Mouse (Mus musculus) liver, embryonic 11.5 days (tissue): Measurements from ENCODE around the gene Adamts9. TPM values are rescaled to one million over a fixed set of nuclear protein-coding genes. Genes with fewer than 3 reads are reported as not detected.

Experiments used
- ATAC-seq: fragments of 200-750 bp; cut with Nextera tagmentation; replicated peaks from 2 replicates; pipeline ENCODE4 v1.8.0; 2017; ENCODE audit warnings: moderate number of reproducible peaks, mild to moderate bottlenecking, moderate TSS enrichment, moderate library complexity; ENCODE audit not compliant: low FRiP score
- DNase-seq: peaks from one replicate; pipeline ENCODE4 v3.0.0-alpha.2; 2017; ENCODE audit warnings: low spot score
- H3K27ac ChIP-seq: fragments of 300-500 bp; sonication (generic); 2 replicates; pipeline ENCODE4 v1.5.1; 2014; ENCODE audit warnings: mild to moderate bottlenecking, low read depth, low read length, control low read depth
- H3K27me3 ChIP-seq: fragments of 300-500 bp; sonication (generic); replicated peaks from 2 replicates; pipeline ENCODE4 v1.6.1; 2014; ENCODE audit warnings: low read length, mixed read lengths; ENCODE audit not compliant: control insufficient read depth, insufficient read depth
- H3K36me3 ChIP-seq: fragments of 300-500 bp; sonication (generic); 2 replicates; pipeline ENCODE4 v1.6.1; 2014; ENCODE audit warnings: mild to moderate bottlenecking, low read length, moderate library complexity, mixed read lengths; ENCODE audit not compliant: control insufficient read depth, insufficient read depth
- H3K4me1 ChIP-seq: fragments of 300-500 bp; sonication (generic); replicated peaks from 2 replicates; pipeline ENCODE4 v1.6.1; 2014; ENCODE audit warnings: low read length, mixed read lengths; ENCODE audit not compliant: control insufficient read depth, insufficient read depth
- H3K4me2 ChIP-seq: fragments of 300-500 bp; sonication (generic); 2 replicates; pipeline ENCODE4 v1.6.1; 2014; ENCODE audit warnings: mild to moderate bottlenecking, control low read depth, moderate library complexity
- H3K4me3 ChIP-seq: fragments of 300-500 bp; sonication (generic); 2 replicates; pipeline ENCODE4 v1.5.1; 2014; ENCODE audit warnings: low read depth, low read length, control low read depth
- H3K9ac ChIP-seq: fragments of 300-500 bp; sonication (generic); 2 replicates; pipeline ENCODE4 v1.6.1; 2014; ENCODE audit warnings: low read depth, low read length, control low read depth
- H3K9me3 ChIP-seq: fragments of 300-500 bp; sonication (generic); 2 replicates; pipeline ENCODE4 v1.6.1; 2016; ENCODE audit warnings: low read length, inconsistent platforms, mixed read lengths; ENCODE audit not compliant: control insufficient read depth
- WGBS: fragments of 180-500 bp; shearing (Covaris S2); extraction: QIAGEN DNeasy Blood & Tissue Kit; methylation state at CpG from one replicate; pipeline ENCODE4 v1.1.7; 2014; 5-methylcytosine and 5-hydroxymethylcytosine counted together
- polyA plus RNA-seq: library from polyadenylated mRNA; unstranded; fragments of >200 nt; fragmentation: Nextera tagmentation; extraction: Ambion mirVana; gene quantifications from 2 replicates; pipeline ENCODE4 v1.2.1, GENCODE M21; 2014

Gene Adamts9
- polyA plus RNA-seq, 1 experiment from 2014 or later: 5.7 TPM

- no peak overlapping the region for H3K9ac ChIP-seq
- H3K4me2 ChIP-seq: no peak overlapping the region
- H3K36me3 ChIP-seq: no peaks in the 10 kb centered on the region
- 58% methylated on average over 5 of the region's 5 CpGs for WGBS
- H3K9me3 ChIP-seq: no peaks in the 10 kb centered on the region
- no peak overlapping the region for H3K4me3 ChIP-seq
- H3K27me3 ChIP-seq: no peaks in the 10 kb centered on the region
- DNase-seq: no peak
- no peak for ATAC-seq
- no peak overlapping the region for H3K27ac ChIP-seq
- H3K4me1 ChIP-seq: no peaks in the 10 kb centered on the region
These were observed 82.9 kb downstream of the Adamts9 start for GRCm38 (mm10) chr6:92860285-92860912.

GRCm38 (mm10) chr6:92858721-92859510, 84.4 kb downstream of the Adamts9 start:
- Histone ChIP-seq H3K27ac (no peak overlapping the region), H3K4me3 (no peak overlapping the region), H3K27me3 (no peaks in the 10 kb centered on the region), H3K4me1 (no peaks in the 10 kb centered on the region; the same call in 1 of the 2 replicates), H3K4me2 (no peak overlapping the region), H3K9me3 (no peaks in the 10 kb centered on the region), H3K36me3 (no peaks in the 10 kb centered on the region), H3K9ac (no peak overlapping the region)
- DNase-seq (no peak), ATAC-seq (no peak)
- 82% methylated on average over 12 of the region's 12 CpGs for WGBS

GRCm38 (mm10) chr6:92857761-92858160, 85.5 kb downstream of the Adamts9 start:
- Histone ChIP-seq H3K27ac (no peak overlapping the region), H3K4me2 (no peak overlapping the region), H3K4me1 (no peaks in the 10 kb centered on the region; the same call in 1 of the 2 replicates), H3K4me3 (no peak overlapping the region), H3K36me3 (no peaks in the 10 kb centered on the region), H3K9me3 (no peaks in the 10 kb centered on the region), H3K9ac (no peak overlapping the region), H3K27me3 (no peaks in the 10 kb centered on the region)
- no peak for DNase-seq
- no peak for ATAC-seq
- WGBS: 87% methylated on average over 13 of the region's 13 CpGs

GRCm38 (mm10) chr6:92854873-92855272, 88.4 kb downstream of the Adamts9 start:
- H3K36me3 ChIP-seq: no peaks in the 10 kb centered on the region

GRCm38 (mm10) chr6:92850250-92850649, 93.0 kb downstream of the Adamts9 start:
- WGBS: 67% methylated on average over 5 of the region's 5 CpGs
- H3K27ac ChIP-seq: no peak overlapping the region
- H3K9me3 ChIP-seq: no peaks in the 10 kb centered on the region
- DNase-seq: no peak
- H3K36me3 ChIP-seq: no peaks in the 10 kb centered on the region
- H3K27me3 ChIP-seq: no peaks in the 10 kb centered on the region
- no peak overlapping the region for H3K9ac ChIP-seq
- ATAC-seq: no peak
- H3K4me2 ChIP-seq: no peak overlapping the region
- no peaks in the 10 kb centered on the region; the same call in 1 of the 2 replicates for H3K4me1 ChIP-seq
- no peak overlapping the region for H3K4me3 ChIP-seq

More at GRCm38 (mm10) chr6:92854873-92855272, 88.4 kb downstream of the Adamts9 start:
- Histone ChIP-seq H3K4me2 (no peak overlapping the region), H3K4me1 (no peaks in the 10 kb centered on the region; the same call in 1 of the 2 replicates), H3K27ac (no peak overlapping the region), H3K27me3 (no peaks in the 10 kb centered on the region), H3K4me3 (no peak overlapping the region), H3K9me3 (no peaks in the 10 kb centered on the region), H3K9ac (no peak overlapping the region)
- ATAC-seq (no peak), DNase-seq (no peak)
- WGBS: 75% methylated on average over 4 of the region's 4 CpGs

- Histone ChIP-seq H3K4me1 (no peaks in the 10 kb centered on the region; the same call in 1 of the 2 replicates), H3K4me3 (no peak overlapping the region), H3K9ac (no peak overlapping the region), H3K4me2 (no peak overlapping the region), H3K36me3 (no peaks in the 10 kb centered on the region), H3K9me3 (no peaks in the 10 kb centered on the region), H3K27me3 (no peaks in the 10 kb centered on the region), H3K27ac (no peak overlapping the region)
- WGBS: 91% methylated on average over 9 of the region's 9 CpGs
- no peak for ATAC-seq
- no peak for DNase-seq
These were observed 94.1 kb downstream of the Adamts9 start for GRCm38 (mm10) chr6:92849208-92849607.

- no peak for ATAC-seq
- Histone ChIP-seq H3K9ac (no peak overlapping the region), H3K4me1 (no peaks in the 10 kb centered on the region), H3K4me3 (no peak overlapping the region), H3K27ac (no peak overlapping the region), H3K36me3 (no peaks in the 10 kb centered on the region), H3K4me2 (no peak overlapping the region), H3K9me3 (no peaks in the 10 kb centered on the region), H3K27me3 (no peaks in the 10 kb centered on the region)
- WGBS: 66% methylated on average over 4 of the region's 4 CpGs
- DNase-seq: no peak
These were observed 96.7 kb downstream of the Adamts9 start for GRCm38 (mm10) chr6:92846614-92847013.

- Histone ChIP-seq H3K36me3 (no peaks in the 10 kb centered on the region), H3K27me3 (no peaks in the 10 kb centered on the region), H3K4me1 (no peaks in the 10 kb centered on the region), H3K4me3 (no peak overlapping the region), H3K9me3 (no peaks in the 10 kb centered on the region), H3K27ac (no peak overlapping the region), H3K4me2 (no peak overlapping the region), H3K9ac (no peak overlapping the region)
- 87% methylated on average over 8 of the region's 8 CpGs for WGBS
- no peak for DNase-seq
- ATAC-seq: no peak
These were observed 97.4 kb downstream of the Adamts9 start for GRCm38 (mm10) chr6:92845898-92846297.

GRCm38 (mm10) chr6:92843474-92843873, 99.8 kb downstream of the Adamts9 start:
- Histone ChIP-seq H3K27me3 (no peaks in the 10 kb centered on the region), H3K36me3 (no peaks in the 10 kb centered on the region), H3K4me2 (no peak overlapping the region), H3K9me3 (no peaks in the 10 kb centered on the region), H3K4me3 (no peak overlapping the region), H3K4me1 (no peaks in the 10 kb centered on the region), H3K27ac (no peak overlapping the region), H3K9ac (no peak overlapping the region)
- DNase-seq: no peak
- no peak for ATAC-seq
- 85% methylated on average over 2 of the region's 2 CpGs for WGBS
